Mouse (Mus musculus): ENCODE measurements around the gene Gm20738.
"Not testable (repeated sequence)": the region's sequence is repeated elsewhere in the genome, so short reads cannot be mapped to it uniquely, and the experiment has no call there.

The Gm20738 gene

GRCm38 (mm10) chrY:37957511-37957910 lies at the start of gene Gm20738:
Gene Gm20738, plus strand, starts transcription at chrY:37957811.
- DNase-seq, result not testable (repeated sequence)
